Mouse (Mus musculus) kidney, postnatal 4 days (tissue): ENCODE results near the gene Btnl2.
"Not testable (repeated sequence)": the region's sequence is repeated elsewhere in the genome, so short reads cannot be mapped to it uniquely, and the experiment has no call there.

Experiments
- DNase-seq, 2 experiments: peaks; one replicate each; pipeline ENCODE4 v3.0.0; 2021; ENCODE audit warnings: mixed read lengths in 2 of 2

Btnl2 gene

DNA sequence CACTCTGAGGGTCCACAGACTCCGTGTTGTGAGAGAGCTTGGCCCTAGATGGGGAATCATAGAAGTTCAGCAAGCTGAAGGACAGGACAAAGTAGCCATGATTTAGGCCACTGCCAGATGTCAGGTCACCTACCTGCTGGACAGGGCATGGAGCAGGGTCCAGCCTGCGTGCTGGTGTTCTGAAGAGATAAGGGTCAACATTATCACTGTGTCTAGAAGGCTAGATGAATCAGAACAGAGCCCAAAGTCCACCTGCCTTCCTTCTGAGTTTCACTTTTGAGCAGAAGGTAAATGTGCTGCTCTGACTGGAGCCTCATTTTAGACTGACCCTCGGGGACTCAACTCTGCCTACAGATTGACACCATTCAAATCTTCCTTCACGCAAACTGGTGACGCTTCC, at the start of gene Btnl2:
Gene Btnl2 (plus strand): TSS at position 284 of the 400 bp plus-strand sequence.
- DNase-seq, result no peak

GRCm38 (mm10) chr17:34305380-34306030, 49.1 kb upstream of the Btnl2 start, which contains the start of gene H2-Eb1:
H2-Eb1 (plus strand) TSS chr17:34305867.
- peak; percentile 85 to 90 for DNase-seq

DNA sequence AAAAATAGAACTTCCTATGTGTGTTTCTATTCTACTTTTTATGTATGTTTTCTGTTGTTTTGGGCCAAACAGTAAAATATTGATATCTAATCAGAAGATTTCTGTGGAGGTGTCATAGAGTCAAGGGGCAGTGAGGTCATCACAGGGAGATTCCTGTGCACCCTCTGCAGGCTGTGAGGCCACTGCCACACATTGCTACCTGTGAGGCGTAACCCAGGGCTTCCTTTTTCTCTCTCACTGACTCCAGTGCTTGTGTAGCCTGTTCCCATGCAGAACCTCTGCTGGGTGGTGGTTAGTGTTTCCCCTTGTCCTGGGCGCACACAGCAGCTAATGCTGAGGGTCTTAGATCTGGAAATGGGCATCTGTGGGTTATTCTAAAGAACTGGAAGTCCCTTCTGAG, 48.2 kb upstream of the Btnl2 start:
- DNase-seq, result no peak

DNA sequence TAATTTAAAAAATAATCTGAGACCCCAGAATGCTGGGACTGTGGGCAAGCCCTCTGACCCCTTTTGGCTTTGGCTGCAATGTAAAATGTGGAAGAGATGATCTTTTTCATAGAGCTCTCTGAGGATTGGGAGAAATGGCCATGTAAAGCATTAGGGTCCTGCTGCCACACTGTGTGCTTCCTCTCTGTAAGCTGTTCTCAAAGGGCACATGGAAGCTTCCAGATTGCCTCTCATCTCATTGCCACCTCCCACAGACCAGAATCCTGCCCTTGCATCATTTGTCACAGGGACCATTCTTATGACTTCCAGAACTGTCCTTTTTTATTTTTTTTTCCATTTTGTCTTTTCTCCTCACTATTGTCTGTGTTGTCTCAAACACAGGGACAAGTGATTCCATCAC, 47.4 kb upstream of the Btnl2 start:
- DNase-seq, result no peak

DNA sequence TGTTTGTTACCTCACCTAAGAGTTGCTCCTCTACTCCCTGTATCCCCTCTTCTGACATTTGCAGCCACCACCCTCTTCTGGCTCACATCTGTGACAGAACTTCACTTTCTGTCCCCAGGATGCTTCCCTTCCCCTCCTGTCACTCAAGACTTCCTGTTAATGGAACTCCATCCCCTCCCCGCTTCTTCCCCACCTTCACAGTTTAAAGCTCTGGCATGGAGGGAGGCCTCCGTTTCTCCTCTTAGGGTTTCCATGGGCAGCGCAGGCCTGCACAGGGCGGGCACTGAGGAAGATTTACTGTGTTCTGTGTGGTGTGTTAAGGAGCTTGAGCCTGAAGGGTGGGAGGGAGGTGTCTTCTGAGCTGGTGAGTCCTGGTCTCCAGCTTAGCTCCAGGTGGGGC, 46.5 kb upstream of the Btnl2 start:
- DNase-seq, result no peak

DNA sequence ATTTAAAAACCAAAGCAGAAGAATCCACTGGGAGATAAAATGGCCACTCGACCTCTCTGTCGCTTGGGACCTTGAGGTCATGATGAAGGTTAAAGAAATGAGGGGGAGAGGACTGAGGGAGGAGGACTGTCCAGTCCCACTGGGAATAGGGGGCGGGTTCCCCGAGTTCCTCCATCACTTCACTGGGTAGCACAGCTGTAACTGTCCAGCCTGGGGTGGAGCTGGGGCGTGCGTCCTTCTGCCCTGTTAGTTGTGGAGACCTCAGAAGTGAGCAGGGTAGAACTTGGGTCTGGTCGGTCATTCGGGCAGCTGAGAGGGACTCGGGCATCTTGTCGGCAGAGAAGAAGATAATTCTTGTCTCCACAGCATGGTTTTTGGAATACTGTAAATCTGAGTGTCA, 45.4 kb upstream of the Btnl2 start:
- DNase-seq, result peak in 1 of 2 experiments; percentile 21

- DNase-seq, result peak; percentile 82 to 90
Measured at GRCm38 (mm10) chr17:34309683-34310385, 44.8 kb upstream of the Btnl2 start.

DNA sequence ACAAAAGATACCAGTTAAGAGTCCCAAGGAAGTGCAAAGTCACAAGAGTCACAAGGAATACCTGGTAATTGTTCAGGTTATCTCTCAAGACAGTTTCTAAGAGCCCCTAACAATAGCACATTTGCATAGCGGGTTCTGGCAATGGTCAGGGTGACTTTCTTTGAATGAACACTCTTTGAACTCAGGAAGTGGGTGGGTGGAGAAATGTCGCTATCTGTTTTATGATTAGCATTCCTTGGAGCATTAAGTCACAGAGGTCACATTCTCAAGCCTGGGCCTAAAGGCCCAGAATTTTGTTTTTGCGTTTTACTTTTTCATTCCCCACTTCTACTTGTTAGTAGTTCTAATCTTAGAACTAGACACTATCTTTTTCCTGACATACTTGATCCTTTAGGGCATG, 44.1 kb upstream of the Btnl2 start:
- not testable (repeated sequence) for DNase-seq

DNA sequence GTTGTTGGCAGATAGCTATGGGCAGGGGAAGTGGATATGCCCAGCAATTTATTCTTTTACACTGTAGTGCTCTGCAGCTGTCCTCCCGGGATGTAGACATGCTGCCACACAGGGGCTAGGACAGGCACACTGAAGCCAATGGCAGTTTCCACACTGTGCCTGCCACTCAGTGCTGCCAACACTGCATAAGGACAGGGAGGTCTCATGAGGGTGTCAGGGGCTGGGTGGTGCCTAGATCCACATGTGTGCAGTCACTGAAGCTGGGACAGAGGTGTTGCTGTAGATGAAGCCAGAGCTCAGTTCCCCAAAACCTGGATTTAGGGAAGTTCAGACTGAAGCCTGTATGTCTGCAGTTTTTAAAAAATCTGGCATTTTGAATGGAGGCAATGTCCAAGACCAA, 42.4 kb upstream of the Btnl2 start:
- DNase-seq, result no peak

DNA sequence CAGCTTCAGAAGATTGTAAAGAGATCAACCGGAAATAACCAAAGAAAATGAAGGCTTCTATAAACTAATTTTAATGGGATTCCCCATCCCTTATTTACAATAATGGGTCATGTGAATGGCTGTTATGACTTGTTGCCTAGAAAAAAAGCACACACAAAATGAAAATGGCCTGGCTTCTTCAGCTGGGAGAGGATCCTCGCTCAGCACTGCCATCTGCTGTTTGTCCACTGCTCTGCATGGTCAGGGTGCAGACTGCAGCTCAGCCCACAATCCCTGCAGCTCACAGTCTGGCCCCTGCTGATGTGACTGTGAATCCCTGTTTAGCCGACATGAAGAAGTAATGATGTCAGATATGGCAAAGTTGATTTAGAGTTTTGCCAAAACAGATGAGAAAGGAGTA, 41.2 kb upstream of the Btnl2 start:
- peak; percentile 91 for DNase-seq

DNA sequence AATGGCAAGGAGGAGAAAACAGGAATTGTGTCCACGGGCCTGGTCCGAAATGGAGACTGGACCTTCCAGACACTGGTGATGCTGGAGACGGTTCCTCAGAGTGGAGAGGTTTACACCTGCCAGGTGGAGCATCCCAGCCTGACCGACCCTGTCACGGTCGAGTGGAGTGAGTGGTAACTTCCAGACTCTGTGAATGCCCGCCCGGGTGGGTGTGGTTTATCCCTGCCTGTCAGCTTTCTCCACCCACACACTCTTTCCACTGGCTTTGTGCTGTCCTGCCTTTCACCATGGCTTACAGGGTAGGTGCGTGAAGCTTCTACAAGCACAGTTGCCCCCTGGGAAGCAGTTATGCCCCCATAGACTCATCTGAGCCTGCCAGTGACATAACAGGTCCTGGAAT, 40.3 kb upstream of the Btnl2 start:
- DNase-seq, result peak; percentile 39 to 45

GRCm38 (mm10) chr17:34315512-34315911, 39.1 kb upstream of the Btnl2 start:
- DNase-seq, result no peak

- DNase-seq, result no peak
Measured at GRCm38 (mm10) chr17:34316697-34317096, 37.9 kb upstream of the Btnl2 start.

DNA sequence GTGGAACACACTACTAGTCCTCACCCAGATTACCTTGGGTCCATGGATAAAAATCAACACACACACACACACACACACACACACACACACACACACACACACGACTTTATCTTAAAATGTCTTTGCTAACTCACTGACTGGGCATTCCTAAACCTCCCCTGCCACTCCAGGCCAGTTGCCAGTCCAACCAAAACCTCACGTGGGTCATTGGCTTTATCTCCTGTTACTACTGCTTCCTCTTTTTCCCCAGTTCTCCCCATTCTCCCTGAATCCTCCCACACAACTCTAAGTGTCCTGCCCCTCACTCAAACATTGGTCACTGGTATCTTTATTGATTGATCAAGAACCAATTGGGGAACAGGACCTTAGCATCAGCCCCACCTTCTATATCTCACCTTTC, 37.3 kb upstream of the Btnl2 start:
- no peak for DNase-seq

GRCm38 (mm10) chr17:34325436-34325835, 29.2 kb upstream of the Btnl2 start, which contains the start of gene H2-Eb2:
H2-Eb2 (plus strand) TSS chr17:34325665.
- peak; percentile 35 to 45 for DNase-seq

GRCm38 (mm10) chr17:34326373-34326772, 28.2 kb upstream of the Btnl2 start:
- no peak for DNase-seq

DNA sequence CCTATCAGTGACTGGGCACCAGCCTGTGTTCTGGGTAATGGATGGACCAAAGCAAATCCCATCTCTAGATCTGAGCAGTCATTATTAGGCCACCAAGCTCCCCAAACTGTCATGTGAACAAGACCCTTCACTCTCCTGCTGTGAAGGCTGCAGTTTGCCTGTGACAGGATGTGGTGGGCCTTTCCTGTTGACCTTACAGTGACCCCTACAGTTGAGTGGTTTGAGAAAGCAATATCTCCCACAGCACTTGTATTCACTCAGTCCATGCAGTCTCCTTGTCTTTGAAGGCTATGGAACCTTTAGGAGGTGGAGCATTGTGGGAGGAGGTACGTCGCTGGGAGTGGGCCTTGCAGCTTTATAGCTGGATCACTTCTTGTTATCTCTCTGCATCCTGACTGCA, 24.8 kb upstream of the Btnl2 start:
- no peak for DNase-seq

- no peak for DNase-seq
Measured at GRCm38 (mm10) chr17:34331200-34331599, 23.4 kb upstream of the Btnl2 start.

- DNase-seq, result no peak
Measured at GRCm38 (mm10) chr17:34340619-34341402, 13.8 kb upstream of the Btnl2 start.

GRCm38 (mm10) chr17:34344882-34345281, 9.7 kb upstream of the Btnl2 start:
- DNase-seq, result no peak

DNA sequence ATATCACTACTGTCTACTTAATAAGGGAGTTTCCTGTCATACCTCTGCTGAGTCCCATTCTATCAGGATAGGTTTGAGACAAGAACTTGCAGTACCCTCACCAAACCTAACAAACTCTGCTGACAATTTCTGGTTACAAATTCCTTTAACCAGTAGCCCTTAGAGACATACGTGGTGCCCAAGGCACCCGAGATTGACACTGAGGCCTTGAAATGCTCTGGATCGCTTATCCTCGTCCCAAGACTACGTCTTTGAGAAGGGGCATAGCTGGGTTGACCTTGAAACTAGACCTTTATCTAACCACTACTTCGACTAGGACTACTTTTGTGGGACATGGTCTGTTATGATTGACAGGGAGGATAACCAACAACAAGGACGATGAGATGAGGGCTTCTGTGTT, 9.1 kb upstream of the Btnl2 start:
- DNase-seq, result no peak

DNA sequence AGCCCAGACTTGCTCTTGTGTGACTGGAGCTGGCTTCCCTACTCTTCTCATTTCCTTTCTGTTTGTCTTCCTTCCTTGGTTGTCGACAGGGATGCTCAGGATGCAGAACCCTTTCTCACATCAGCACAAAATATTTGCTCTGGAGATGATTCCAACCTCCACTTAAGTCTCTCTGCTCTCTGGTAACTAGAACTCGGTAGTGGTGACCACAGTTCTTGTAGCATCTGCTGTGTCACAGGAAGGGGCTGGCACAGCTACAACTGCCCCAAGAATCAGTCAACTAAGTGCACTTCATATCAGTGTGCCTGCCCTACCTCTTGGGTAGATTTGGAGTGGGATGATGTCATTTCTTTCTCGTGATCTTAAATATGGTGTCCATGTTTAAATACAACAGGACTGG, 8.6 kb upstream of the Btnl2 start:
- no peak for DNase-seq

- DNase-seq, result peak; percentile 59 to 66
Measured at GRCm38 (mm10) chr17:34347606-34348308, 6.9 kb upstream of the Btnl2 start.
